Mouse (Mus musculus): Measurements from ENCODE around the gene Nipal1.

The Nipal1 gene

GRCm38 (mm10) chr5:72666428-72666827 is 18.8 kb downstream of the Nipal1 start:
- DNase-seq: no peak

DNA sequence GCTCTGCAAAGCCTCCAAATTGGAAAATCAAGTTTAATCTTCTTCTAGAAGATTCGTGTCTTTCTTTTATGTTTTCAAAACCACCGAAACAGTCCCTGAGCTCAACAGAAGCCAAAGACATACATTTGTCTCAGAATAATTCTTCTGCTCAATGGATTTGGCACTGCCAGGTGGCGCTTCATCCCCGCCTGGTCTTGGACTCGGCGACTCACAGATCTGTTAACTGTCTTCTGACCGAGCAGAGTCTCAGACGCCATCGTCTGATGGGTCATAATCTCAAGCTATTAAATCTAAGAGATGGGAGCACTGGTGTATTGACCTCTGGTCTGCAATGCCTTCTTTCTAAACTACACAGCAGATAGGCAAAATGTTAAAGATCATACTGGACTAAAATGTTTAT is 20.8 kb downstream of the Nipal1 start:
- DNase-seq: no peak

GRCm38 (mm10) chr5:72671017-72671699 is 23.6 kb downstream of the Nipal1 start:
- DNase-seq: no peak

DNA sequence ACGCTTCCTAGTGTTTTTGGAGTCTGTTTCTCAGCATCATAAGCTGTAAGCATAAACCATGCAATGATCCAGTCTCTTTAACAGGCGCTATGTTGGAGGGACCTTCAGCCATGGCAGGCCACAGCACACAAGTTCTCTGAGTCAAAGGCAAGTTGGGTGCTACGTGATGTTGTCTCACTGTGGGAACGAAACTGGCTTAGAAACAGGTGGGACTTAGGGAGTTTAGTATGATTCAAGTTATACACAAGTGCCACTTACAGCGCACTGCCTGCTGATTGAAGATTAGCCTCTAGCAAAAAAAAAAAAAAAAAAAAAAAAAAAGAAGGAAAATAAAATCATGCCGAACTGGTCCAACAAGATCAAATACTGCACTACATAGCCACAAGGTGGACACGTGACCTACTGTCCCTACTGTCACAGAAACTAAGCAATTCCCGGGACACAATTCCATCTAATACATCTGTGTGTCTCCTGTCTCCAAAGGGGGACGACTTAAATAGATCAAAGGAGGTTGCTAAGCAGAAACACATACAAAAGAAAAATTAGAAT is 27.5 kb downstream of the Nipal1 start:
- no peak for DNase-seq

DNA sequence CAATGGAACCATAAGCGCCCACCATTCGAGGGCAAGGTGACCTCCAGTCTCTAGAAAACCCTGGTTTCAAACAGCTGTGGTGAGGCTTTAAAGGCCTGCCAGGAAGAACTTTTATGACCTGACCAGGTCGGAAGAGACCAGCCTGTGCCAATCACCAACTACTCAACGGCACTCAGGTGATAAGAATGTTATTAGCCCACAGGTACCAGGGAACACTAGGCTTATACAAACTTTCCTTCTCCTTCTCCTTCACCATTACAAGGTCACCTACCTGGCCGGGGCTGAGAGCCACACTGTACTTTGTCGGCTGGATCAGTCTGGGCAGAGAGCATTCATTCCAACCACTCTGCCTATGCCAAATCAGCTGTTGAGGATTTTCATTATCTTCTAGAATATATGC is 33.9 kb downstream of the Nipal1 start:
- no peak for DNase-seq

DNA sequence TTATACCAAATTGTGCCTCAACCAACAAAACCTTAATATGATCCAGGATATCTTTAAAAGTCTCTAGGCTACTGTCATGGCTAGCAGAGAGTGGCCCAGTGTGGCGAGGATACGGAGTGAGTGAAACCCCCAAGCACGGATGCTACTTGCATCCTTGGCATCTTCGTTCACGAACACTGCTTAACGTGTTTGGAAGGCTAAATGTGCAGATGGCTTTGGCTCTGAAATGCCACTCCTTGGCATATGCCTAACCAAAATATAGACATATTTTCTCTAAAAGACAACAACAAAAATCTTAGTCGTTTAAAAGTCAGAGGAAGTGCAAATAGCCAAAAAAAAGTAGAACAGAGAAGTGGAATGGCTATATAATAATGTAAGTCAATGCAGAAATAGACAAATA is 42.0 kb downstream of the Nipal1 start:
- no peak for DNase-seq

DNA sequence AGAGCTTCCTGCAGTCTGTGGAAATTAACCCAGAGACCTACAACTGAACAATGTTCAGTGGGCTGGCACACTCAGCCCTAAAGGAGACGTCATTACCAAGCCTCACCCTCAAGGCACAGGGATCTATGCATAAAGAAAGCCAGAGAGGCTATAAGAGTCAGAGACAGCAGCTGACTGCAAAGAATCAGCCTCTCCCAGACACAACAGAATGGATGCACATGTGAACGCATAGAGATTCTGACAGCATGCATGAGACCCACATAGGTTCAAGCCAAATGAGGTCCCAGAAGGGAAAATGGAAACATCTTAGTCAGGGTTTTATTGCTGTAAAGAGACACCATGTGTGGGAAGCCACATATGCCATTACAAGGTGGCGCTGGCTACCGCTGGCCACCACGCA is 42.9 kb downstream of the Nipal1 start:
- no peak for DNase-seq

- no peak for DNase-seq
Observed at GRCm38 (mm10) chr5:72694684-72695083, 47.1 kb downstream of the Nipal1 start.

DNA sequence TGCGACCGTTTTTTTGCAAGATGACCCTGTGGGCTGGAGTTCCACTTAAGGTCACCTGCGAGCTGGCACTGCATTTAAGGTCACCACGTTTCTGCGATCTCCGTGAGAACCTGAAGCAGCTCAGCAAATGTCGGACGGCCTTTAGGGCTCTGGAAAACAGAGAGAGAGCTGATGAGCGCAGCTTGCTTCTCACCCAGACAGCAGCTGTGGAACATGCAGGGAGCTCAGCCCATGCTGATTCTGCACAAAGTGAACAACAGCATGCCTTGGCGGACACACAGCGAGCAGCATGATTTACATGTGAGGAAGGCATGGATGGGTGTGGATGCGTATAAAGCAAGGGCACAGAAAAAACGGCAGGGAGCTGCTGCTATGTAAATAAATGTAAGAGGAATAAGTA is 48.9 kb downstream of the Nipal1 start:
- DNase-seq: no peak

GRCm38 (mm10) chr5:72698343-72698742 is 50.7 kb downstream of the Nipal1 start:
- DNase-seq: no peak

DNA sequence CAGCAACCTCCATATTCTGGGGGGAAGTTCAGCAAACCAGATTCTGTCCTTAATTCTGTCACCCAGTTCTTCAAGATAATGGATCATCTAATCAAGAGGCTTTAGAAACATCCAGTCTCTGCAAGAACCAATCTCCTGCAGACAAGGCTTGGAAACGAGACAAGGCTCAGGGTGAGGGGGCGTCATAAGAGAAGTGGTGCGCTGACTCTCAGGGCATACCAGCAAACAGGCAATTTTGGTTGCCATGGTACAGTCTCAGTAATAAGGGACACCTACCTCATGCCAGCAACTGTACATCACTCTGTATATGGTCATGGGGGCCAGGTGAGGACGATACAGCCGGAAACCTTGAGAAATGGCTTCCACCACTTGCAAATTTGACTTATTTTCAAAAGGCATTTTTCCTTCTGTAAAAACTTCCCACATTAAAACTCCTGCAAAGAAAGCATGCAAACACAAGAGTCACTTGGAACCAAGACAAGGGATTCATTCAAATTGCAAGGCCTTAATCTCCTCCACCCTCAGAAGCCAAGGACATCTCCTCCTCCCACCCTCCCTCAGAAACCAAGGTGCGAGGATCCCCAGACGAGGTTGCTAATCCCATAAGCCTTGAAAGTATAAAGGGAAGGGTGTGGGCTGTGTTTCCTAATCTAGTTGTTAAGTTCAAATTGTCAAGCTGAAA is 51.4 kb downstream of the Nipal1 start:
- DNase-seq: no peak

DNA sequence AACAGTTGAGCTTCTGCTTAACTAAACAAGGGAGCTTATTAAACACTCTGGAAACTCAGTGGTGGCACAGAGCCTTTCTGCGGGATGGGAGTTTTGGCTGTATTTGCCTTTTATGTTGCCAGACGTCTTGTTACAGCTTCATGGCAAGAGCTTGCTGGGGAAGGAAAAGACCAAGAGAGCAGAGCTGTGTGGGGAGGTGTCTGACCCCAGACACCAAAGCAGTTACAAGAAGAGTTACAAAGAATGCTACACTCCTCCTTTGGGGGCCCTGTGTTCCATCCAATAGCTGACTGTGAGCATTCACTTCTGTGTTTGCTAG is 51.9 kb downstream of the Nipal1 start:
- DNase-seq: no peak

DNA sequence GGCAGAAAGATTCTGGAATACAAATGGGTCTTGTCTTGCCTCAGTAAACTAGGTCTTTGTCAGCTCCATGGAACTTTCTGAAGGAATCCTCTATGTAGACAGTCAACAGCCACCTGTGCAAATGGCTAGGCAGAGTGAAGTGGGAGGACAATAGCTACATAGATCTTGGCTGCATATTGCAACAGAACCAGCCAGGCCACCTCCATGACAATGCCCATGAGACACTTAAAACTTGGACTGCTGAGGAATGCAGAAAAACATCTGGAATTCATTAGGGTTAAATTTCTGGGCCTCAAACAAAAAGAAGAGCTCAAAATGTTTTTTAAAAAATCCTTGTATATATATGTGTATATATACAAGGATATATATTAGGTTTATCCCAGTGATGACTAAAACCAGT is 54.6 kb downstream of the Nipal1 start:
- no peak for DNase-seq

GRCm38 (mm10) chr5:72706095-72706494 is 58.5 kb downstream of the Nipal1 start:
- no peak for DNase-seq

- no peak for DNase-seq
Observed at GRCm38 (mm10) chr5:72706722-72707121, 59.1 kb downstream of the Nipal1 start.

GRCm38 (mm10) chr5:72709451-72709850 is 61.9 kb downstream of the Nipal1 start:
- no peak for DNase-seq

GRCm38 (mm10) chr5:72709976-72710375 is 62.4 kb downstream of the Nipal1 start:
- no peak for DNase-seq

- peak; percentile 34 to 46 for DNase-seq
Observed at GRCm38 (mm10) chr5:72710572-72711278, 63.1 kb downstream of the Nipal1 start.

GRCm38 (mm10) chr5:72720587-72720986 is 73.0 kb downstream of the Nipal1 start:
- DNase-seq: no peak

Measured in cerebellum, adult 18-20 months (tissue).